In genomic region chr7:127016481-127016485, GRCm38 (mm10) we compare ENCODE assay signal across 8 mouse cellular contexts. TPM values are rescaled to one million over a fixed set of nuclear protein-coding genes. Genes with fewer than 3 reads are reported as not detected.
A peak's percentile ranks its signal among the peaks of the same experiment; 100 is the strongest.
DNase-seq lines count a peak whose midpoint lies in the region; ATAC-seq and TF ChIP-seq lines count a peak whose summit lies in the region.
"Had no signal": no experiment of that assay in that cellular context is flagged by ENCODE, and none has a peak within 500 bp of the region (broad histone marks: within the 10 kb centered on the region; RNA-seq: fewer than 3 reads in every experiment).

Gene Pagr1b, minus strand, starts transcription at chr7:127016484.

- DNase-seq in lung, adult 2 months: no peak
- DNase-seq in lung, postnatal 36 days: no peak
- no peak for DNase-seq in limb, embryonic 10.5 days (ENCODE audit: low spot score)
- DNase-seq in right cerebral cortex, postnatal 25 days: no peak
- no peak for DNase-seq in left cerebral cortex, adult 8-10 months (ENCODE audit: low spot score in 2 of 2)

- no peak for TF ChIP-seq POLR2A in lung, adult 2 months (IDR thresholded peaks at IDR 0.05; ENCODE audit: borderline replicate concordance, extremely low read depth, low read depth, low read length)

- ATAC-seq in embryonic facial prominence, embryonic 15.5 days (ENCODE audit: insufficient number of reproducible peaks, low FRiP score, low TSS enrichment, low read depth): no peak
- no peak for ATAC-seq in neural tube, embryonic 15.5 days (ENCODE audit: low FRiP score)

- peak within 1 kb of the TSS; percentile 95 for H3K27ac ChIP-seq in embryonic facial prominence, embryonic 15.5 days (replicated peaks)
- peak within 1 kb of the TSS; percentile 98 for H3K27ac ChIP-seq in limb, embryonic 10.5 days
- peak within 1 kb of the TSS; percentile 98 for H3K27ac ChIP-seq in neural tube, embryonic 15.5 days (replicated peaks)

- peaks cover 37% of the 10 kb centered on the region for H3K36me3 ChIP-seq in embryonic facial prominence, embryonic 15.5 days
- peaks cover 45% of the 10 kb centered on the region for H3K36me3 ChIP-seq in limb, embryonic 10.5 days
- peaks cover 24% of the 10 kb centered on the region for H3K36me3 ChIP-seq in neural tube, embryonic 15.5 days

- H3K9me3 ChIP-seq in embryonic facial prominence, embryonic 15.5 days (replicated peaks): no peaks in the 10 kb centered on the region
- no peaks in the 10 kb centered on the region for H3K9me3 ChIP-seq in limb, embryonic 10.5 days (replicated peaks)
- H3K9me3 ChIP-seq in neural tube, embryonic 15.5 days (replicated peaks): no peaks in the 10 kb centered on the region

- TF ChIP-seq CTCF in lung, adult 2 months (IDR thresholded peaks at IDR 0.05; ENCODE audit: insufficient read depth, low read length): no peak

- no peaks in the 10 kb centered on the region for H3K27me3 ChIP-seq in embryonic facial prominence, embryonic 15.5 days
- no peaks in the 10 kb centered on the region for H3K27me3 ChIP-seq in limb, embryonic 10.5 days (ENCODE audit: low read depth, poor library complexity, severe bottlenecking)
- H3K27me3 ChIP-seq in neural tube, embryonic 15.5 days (replicated peaks): no peaks in the 10 kb centered on the region

- peak within 1 kb of the TSS; percentile 92 for H3K4me3 ChIP-seq in lung, adult 2 months (replicated peaks; ENCODE audit: extremely low read depth, low read depth, low read length)
- H3K4me3 ChIP-seq in embryonic facial prominence, embryonic 15.5 days (replicated peaks): peak within 1 kb of the TSS; percentile 66
- H3K4me3 ChIP-seq in limb, embryonic 10.5 days: peak within 1 kb of the TSS; percentile 87
- peak within 1 kb of the TSS; percentile 68 for H3K4me3 ChIP-seq in neural tube, embryonic 15.5 days (replicated peaks)

- peak within 1 kb of the TSS; percentile 67 for H3K9ac ChIP-seq in embryonic facial prominence, embryonic 15.5 days
- peak within 1 kb of the TSS; percentile 92 for H3K9ac ChIP-seq in neural tube, embryonic 15.5 days (replicated peaks)

- H3K4me2 ChIP-seq in embryonic facial prominence, embryonic 15.5 days (replicated peaks): peak within 1 kb of the TSS; percentile 89
- H3K4me2 ChIP-seq in neural tube, embryonic 15.5 days: peak within 1 kb of the TSS; percentile 88

- H3K4me1 ChIP-seq in lung, adult 2 months (ENCODE audit: control insufficient read depth, insufficient read depth, low read length): peaks cover 17% of the 10 kb centered on the region
- H3K4me1 ChIP-seq in embryonic facial prominence, embryonic 15.5 days: peaks cover 64% of the 10 kb centered on the region
- peaks cover 61% of the 10 kb centered on the region for H3K4me1 ChIP-seq in limb, embryonic 10.5 days
- peaks cover 72% of the 10 kb centered on the region for H3K4me1 ChIP-seq in neural tube, embryonic 15.5 days

RNA-seq across cellular contexts. Expression of gene Pagr1b, which starts in this region (rescaled TPM):
- 2.6 and 2.8 TPM in 2 replicates for polyA plus RNA-seq in lung, adult 2 months (2012; rRNA removed)
- polyA plus RNA-seq in embryonic facial prominence, embryonic 15.5 days (2015; fragmentation: Nextera tagmentation; extraction: Ambion mirVana): 0.33 and 0.43 TPM in 2 replicates
- polyA plus RNA-seq in limb, embryonic 10.5 days (2016; fragmentation: Nextera tagmentation; extraction: Ambion mirVana): 0.90 TPM in 1 of 2 replicates, not detected in the other
- polyA plus RNA-seq in neural tube, embryonic 15.5 days (2015; fragmentation: Nextera tagmentation; extraction: Ambion mirVana): 0.79 and 1.2 TPM in 2 replicates
- total RNA-seq in left cerebral cortex, adult 8-10 months (2022): 1 to 10 TPM in 1 of 4 experiments, not detected in 3; 2.5 TPM
- total RNA-seq: hematopoietic stem cell, adult 5-6 weeks had no signal
